Mouse (Mus musculus) adrenal gland (tissue): ENCODE results near the gene Rgs10.

Experiments used
- intact Hi-C: fragments of 180-260 bp; cut with DNase I; formaldehyde crosslinking; loops from one replicate; pipeline ENCODE4 v1.15.1; 2025

Gene Rgs10

DNA sequence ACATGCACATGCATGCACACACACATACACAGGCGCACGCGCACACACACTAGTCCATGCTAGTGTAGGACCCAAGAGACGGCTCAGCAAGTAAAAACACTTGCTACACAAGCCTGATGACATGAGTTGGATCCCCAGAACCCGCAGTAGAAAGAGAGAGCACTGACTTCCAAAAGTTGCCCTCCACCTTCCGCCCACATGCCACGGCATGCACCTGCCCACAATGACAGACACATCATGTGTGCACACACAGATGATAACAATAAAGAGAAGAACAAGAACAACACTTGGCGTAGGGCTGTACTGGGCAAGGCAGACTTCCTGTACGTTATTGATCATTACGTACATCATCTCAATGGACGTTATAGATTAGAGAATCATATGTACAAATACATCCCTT is 44.4 kb downstream of the Rgs10 start:
- intact Hi-C loops: no loop called here

DNA sequence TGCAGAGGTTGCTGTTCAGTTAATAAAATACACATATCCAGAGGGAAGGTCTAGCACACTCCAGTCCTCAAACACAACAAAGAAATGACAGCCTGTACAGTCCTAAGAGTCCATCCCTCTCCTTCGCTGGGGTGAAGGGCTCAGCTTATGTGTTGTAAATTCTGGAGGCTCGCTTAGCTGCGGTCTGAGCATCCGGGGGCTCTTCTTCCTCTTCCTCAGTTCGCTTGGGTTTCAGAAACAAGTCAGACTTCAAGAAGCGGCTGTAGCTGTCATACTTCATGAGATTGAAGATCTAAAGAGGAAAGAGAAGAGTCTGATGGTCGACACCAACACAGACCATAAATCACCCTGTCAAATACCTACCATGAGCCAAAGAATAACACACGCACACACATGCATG is 44.8 kb downstream of the Rgs10 start:
- intact Hi-C loops: no loop called here

DNA sequence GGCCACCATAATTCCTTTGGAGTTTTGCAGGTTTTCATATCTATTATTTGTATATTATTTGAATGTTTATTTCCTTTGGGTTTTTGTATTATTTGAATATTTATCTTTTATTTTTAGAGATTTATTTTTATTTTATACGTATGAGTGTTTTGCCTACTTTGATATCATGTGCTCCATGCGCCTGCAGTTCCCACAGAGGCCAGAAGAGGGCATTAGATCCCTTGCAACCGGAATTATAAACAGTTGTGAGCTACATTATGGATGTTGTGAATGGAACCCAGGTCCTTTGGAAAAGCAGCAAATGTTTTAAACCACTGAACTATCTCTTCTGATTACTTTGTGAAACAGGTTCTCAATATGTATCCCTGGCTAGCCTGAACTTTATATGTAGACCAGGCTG is 46.2 kb downstream of the Rgs10 start:
- intact Hi-C loops: no loop called here

DNA sequence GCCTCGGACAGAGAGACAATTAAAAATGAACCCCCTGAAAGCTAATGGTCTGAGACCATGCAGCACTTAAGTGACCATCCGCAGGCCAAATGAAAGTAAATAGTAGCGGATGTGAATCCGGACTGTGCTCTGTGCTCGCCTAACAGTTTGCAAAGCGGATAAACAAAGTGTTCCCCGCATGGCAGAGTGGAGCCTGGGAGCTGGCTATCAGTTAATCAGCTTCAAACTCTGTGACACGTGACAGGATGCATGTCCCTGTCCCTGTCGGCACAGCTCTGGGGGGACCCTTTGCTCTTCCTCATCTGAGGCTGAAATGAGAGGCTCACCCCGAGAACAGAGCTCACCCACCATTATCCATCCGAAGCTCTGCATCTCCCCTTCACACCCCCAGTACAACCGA is 49.2 kb downstream of the Rgs10 start:
- intact Hi-C loops: no loop called here

DNA sequence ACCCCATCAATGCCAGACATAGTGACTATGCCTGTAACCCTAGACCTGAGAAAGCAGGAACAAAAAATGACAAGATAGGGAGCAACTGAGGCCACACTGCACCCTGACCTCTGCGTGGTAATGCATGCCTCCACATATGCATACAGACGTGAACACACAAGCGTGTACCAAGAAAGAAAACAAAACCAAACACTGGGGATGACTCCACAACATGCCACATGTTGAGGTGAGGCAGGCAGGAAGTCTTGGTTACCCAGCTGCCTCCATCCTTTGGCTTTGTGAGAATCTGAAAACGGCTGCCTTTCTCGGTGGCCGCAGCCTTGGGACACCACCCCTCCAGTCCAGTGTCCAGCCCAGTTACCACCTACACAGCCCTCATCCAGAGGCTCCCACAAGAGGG is 49.7 kb downstream of the Rgs10 start:
- intact Hi-C loops: no loop called here

DNA sequence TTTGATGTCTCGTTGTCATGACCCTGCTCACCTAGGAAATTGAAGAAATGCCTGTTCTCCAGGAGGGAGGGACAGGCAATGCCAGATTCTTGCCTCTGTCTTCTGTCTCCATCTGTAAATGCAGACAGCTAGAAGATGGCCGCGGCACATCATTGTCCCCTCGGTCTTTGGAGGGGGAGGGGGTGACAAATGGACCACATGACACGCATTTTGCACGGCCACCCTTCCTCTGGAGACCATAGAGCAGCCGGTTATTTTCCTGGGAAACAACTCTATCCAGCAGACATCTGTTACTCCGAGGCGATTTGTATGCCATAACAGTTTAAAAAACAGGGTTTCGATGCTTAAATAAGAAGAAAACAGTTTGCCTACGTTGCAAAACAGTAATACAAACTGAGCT is 51.9 kb downstream of the Rgs10 start:
- intact Hi-C loops: no loop called here

DNA sequence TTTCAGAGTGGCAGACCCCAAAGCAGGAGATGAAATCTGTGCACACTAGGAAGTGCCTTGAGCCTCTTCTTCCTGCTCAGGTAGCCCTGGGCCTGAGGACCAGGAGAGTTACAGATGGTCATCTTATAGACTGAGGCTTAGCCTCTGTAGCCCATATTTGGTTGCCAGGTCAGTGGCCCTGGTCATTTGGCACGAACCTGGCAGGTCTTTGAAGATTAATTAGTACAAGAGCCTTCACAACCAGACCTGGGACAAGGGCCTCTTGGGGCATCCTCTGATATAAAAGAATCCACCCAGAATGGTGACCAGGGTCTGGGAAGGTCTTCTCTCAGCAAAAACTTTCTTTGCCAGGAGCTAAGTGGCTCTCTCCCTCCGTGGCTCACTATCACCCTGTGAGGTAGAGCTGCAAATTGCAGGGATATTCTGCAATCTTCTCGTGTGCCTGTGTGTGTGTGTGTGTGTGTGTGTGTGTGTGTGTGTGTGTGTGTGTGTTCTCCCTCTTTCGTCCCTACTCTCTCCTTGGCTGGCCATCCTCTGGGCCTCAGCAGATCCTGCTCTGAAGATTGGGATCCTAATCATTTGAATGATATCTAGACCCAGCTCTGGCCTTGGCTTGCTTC is 53.4 kb downstream of the Rgs10 start:
- intact Hi-C loops: no loop called here

DNA sequence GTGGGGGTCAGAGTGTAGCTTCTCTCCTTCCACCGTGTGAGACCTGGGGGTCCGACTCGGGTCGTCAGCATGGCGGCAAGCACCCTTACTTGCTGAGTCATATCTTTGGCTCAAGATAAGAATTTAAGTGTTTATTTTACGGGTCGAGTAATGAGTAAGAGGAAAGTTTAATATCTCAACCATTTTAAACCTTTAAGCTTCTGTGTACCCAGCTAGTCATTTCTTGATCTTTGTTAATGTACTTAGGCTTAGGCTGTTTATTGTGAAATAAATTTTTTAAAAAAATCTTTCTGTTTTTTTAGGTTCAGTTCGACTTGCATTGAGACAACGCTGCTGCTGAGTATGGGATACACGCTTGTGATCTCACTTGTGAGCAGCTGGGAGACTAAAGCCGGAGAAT is 54.0 kb downstream of the Rgs10 start:
- intact Hi-C loops: no loop called here

DNA sequence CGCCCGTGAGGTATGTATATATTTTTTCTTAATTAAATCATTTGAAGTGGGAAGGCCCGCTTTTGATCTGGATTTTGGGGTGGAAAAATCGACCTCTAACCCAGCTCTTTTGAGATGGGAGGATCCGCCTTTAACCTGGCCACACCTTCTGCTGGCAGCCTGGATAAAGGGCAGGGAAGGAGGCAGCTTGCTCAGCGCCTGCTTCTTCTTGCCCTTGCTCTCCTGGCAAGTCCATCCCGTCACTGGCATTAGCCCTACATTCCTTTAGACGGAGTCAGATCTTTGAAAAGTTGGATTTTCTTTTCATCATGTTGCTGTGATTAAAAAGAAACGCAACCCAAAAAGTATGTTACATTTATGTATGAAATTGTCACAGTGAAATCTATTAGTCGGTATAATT is 54.8 kb downstream of the Rgs10 start:
- intact Hi-C loops: no loop called here

DNA sequence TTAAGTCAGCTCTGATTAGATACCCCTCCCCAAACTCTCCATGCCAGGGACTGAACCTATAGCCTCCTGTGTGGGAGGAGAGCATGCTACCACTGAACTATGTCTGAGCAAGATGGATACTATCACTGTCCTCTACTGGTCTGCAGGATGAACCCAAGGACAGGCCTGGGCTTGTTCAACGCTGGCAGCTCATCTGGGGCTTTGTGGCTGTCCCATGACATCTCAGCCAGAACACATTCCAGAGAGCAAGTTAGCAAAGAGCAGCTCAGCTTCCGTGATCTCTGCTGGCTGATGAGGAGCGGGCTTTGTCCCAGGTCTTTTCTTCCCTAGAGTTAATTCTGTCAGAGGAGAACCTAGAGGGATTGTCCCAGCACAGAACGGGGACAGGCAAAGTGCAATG is 55.6 kb downstream of the Rgs10 start:
- intact Hi-C loops: no loop called here

DNA sequence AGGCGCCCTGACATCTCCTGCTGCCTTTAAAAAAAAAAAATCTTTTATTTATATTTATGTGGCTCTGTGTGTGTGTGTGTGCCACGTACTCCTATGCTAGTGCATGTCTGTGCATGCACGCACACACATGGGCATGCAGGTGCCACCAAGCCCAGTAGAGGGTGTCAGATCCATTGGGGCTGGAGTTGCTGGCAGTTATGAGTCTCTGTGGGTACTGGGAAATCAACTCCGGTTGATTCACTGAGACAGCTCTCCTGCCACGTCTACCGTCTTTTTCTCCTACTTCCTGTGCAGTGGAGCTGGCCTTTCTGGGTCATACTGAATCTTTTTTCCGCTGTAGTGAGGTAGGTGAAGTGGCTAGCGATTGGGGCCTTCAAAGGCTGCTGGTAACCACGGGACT is 58.8 kb downstream of the Rgs10 start:
- intact Hi-C loops: loop anchor here (5.0 kb wide), 1 partner anchor 348 kb away; no protein-coding TSS in a partner anchor

DNA sequence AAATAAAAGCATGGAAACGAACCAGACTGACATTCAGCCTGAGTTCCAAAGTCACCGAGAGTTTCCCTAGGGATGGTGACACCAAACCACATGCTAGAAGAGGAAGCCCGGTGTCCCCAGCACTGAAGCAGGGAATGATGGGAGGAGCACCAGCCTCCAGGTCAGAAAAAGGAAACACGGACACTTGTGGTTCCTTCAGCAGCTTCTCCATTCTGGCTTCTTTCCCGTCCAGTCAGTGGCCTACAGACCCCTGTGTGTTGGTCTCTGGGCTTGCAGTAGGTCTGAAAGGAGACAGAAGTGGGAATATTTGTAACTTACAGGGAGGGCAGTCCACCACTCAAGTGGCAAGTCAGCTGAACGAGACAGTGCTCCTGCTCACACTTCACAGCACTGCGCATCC is 59.4 kb downstream of the Rgs10 start:
- intact Hi-C loops: loop anchor here (5.0 kb wide), 1 partner anchor 348 kb away; no protein-coding TSS in a partner anchor

DNA sequence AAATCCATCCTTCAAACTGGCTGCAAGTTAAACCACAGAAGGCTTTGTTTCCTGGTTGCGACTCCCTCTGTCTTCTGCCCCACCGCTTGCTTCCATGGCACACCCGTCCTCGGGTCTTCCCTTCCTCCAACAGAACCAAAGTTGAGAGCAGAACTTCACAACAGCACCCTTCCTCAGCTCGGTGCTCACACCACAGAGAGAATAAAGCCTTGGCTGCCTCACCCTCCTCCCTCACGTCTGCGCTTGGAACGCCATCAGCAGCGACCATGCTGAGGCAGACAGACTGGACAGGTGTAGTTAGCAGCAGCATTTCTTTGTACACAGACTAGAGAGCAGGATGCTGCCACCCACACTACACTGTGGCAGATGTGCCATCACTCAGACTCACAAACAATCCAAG is 59.8 kb downstream of the Rgs10 start:
- intact Hi-C loops: loop anchor here (5.0 kb wide), 1 partner anchor 349 kb away; no protein-coding TSS in a partner anchor

DNA sequence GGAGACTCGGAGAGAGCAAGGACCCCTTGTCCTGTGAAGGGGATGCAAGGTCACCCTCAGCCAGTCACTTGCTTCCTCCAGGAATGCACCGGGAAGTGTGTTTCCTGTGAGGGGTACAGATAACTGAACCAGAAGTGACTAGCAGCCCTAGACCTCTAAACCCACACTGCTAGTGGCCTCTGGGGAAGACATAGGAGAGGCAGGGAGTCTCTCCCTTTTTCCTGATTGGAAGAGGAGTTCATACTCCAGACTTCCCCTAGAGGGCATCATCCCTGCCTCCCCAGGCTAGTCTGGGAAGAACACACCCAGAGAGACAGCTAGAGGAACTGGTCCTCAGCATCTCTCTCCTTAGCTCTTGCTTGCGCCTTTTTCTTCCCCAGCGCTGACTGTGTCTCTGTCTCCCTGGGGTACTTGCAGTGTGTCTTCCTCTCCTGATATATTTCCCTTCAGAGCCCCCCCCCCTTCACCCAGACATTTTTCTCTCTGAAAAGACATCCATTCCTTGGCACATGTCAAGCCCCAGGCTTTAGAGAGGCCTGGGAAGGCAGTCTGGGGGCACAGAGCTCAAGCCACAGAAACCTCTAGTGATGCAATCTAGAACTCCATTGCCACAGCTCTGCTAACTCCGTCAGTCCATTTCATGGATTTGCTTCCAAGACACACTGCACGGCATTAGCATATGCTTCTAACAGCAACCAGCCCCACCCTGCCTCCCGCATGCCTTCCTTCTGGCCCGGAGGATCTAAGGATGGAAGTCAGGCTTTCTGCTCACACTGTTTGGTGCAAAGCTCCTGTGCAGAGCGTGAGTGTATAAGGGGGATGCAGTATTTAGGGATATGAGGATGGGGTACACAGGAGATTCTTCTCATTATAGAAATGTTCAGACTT is 61.4 kb downstream of the Rgs10 start:
- intact Hi-C loops: loop anchor here (5.0 kb wide), 1 partner anchor 350 kb away; no protein-coding TSS in a partner anchor

DNA sequence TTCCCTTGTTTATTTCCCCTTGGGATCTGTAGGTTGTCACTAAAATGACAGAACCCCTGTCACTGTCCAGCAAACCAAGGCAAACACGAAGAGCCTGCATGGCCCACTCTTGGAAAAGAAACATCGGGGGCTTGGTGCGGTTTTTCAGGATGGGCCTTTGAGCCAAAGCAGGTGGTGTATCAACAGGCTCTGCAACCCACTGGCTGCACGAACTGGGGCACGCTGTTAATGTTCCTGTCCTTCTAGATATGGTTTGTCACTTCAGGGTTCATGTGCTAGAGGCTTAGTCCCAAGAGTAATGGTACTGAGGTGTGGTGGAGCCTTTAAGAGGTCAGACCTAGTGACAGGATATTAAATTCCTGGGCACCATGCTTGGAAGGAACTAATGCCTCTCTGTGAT is 63.1 kb downstream of the Rgs10 start:
- intact Hi-C loops: loop anchor here (5.0 kb wide), 1 partner anchor 352 kb away; no protein-coding TSS in a partner anchor

DNA sequence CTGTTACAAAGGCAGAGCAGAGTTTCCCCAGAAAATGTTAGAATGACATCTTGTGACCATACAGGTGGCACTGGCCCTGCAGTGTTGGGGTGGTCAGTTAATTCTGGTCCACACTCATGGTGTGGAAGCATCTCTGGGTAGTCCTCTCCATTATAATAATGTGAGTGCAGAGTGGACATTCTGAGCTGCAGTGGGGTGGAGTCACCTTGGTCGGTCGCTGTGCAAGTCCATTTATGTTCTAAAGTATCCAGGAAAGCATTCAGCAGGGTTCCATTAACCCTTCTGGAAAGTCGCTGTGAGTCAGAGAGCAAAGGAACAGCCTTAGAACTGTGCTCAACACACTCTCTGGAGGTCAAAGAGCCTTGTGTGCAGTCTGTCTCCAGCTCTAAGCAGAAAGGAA is 65.8 kb downstream of the Rgs10 start:
- intact Hi-C loops: no loop called here

DNA sequence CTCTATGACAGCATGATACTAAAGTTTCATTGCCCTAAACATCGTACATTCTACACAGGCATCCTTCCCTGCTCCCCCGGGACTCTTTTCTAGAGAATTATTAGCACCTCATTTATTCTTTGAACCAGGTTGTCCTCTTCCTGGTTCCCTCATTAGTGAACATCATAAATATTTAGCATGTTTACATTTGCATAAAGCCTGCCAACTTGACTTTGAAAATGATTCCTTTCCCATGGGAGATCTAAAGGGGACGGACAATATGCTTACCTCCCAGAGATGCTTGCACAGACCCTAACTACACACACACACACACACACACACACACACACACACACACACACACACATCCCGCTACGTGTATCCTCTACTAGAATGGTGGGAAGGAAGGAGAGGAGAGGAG is 67.4 kb downstream of the Rgs10 start:
- intact Hi-C loops: no loop called here

DNA sequence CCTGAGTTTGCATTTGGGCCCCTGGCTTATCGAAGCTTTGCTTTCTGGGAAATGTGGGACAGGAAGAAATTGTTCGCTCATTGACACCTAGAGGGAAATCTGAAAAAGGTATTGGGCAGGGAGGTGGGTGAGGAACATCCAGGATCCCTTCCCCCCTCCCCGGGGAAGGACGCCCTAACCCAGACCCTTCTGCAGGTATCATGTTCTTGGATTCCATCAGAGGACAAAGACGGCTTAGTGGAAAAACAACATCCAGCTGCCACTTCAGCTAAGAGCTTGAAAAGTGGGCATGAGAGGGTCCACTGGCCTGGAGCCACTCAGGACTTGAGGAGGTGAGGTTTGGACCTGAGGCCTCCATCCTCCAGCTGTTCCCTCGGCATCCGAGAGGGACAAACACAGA is 68.2 kb downstream of the Rgs10 start:
- intact Hi-C loops: no loop called here

DNA sequence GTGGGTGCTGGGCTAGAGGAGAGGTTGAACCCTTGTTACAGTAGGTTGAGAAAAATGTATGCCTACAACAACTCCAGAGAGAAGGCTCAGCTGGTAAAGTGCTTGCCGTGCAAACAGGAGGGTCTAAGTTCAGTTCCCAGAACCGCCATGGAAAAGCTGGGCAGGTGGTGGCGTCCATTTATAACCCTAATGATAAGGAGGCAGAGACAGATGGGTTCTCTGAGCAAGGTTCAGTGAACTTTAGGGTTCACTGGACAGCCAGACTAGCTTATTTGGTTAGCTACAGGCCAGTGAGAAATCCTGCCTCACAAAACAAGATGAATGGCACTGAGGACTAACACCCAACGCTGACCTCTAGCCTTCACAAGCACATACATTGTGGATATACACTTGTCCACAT is 68.8 kb downstream of the Rgs10 start:
- intact Hi-C loops: no loop called here

DNA sequence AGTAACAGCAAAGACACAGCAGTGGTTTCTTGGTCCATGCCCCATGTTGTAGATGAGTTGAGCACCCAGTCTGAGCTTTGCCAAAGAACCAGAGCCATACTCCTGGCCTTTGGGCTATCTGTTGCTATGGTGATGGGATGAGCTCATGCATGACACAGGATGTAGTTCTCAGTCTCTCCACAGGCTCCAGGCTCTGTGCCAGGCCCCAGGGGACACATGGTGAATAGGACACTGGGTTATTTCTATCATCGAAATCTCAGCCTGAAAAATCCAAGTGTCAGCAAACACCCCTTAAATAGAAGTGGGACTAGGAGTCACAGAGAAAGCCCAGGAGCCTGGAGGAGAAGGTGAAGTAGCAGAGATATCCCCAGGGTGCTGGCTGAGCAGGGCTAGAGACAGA is 70.0 kb downstream of the Rgs10 start:
- intact Hi-C loops: no loop called here

DNA sequence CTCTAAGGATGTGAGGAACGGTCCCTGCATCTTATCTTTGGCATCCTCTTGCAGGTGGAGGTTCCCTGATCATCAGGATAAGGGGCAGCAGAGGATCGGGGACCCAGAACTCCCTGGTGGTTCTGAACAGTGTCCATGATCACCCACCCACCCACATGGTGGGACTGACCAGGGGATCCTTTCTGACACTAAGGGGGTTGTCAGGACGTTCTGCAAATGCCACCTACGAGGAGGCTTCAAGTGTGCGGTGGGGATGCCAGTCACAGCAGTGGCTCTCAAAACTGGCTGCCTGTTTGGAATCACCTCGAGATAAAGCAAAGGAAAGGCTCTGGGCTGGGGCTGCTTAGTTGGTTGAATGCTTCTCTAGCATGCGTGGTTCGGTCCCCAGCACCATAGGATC is 71.6 kb downstream of the Rgs10 start:
- intact Hi-C loops: no loop called here

DNA sequence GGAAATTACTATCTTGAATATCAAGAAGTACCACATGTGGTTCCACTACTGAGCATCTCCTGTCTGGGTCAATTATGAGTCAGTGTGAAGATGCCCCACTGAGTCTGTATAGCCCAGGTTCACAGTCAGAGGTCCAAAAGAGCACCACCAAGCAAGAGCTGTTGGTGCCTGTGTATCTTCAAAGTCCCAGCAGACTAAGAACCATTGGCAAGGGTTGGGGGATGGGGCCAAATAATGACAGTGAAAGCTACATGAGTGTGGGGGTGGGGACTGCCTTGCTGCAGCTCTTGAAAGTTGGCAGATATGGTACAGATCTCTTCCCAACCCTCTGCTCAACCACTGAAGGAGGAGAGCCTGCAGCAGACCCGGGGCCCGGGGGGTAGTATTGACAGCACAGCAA is 72.0 kb downstream of the Rgs10 start:
- intact Hi-C loops: no loop called here

DNA sequence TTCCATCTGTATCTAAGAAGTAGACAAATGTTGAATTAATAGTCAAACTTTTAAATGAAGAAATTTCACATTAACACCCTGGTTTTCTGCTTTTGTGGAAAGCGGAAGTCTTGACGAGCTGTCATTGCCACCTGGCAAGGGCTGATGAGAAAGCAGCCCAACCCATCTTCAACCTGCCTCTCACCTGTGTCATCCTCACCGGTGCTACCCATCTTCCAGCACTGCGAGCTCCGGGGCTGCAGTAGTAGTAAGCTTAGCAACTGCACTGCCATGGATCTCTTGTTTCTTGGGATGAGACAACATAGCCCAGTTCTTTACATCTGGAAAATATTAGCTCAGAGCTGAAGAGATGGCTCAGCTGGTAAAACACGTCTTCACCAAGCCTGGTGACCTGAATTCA is 72.9 kb downstream of the Rgs10 start:
- intact Hi-C loops: loop anchor here (1.0 kb wide), 1 partner anchor 98 kb away; no protein-coding TSS in a partner anchor
